Mouse (Mus musculus): ENCODE measurements around the gene Kcnk15. TPM values are rescaled to one million over a fixed set of nuclear protein-coding genes. Genes with fewer than 3 reads are reported as not detected.

Gene Kcnk15
- total RNA-seq, 2 experiments from 2014 or later: not detected

DNA sequence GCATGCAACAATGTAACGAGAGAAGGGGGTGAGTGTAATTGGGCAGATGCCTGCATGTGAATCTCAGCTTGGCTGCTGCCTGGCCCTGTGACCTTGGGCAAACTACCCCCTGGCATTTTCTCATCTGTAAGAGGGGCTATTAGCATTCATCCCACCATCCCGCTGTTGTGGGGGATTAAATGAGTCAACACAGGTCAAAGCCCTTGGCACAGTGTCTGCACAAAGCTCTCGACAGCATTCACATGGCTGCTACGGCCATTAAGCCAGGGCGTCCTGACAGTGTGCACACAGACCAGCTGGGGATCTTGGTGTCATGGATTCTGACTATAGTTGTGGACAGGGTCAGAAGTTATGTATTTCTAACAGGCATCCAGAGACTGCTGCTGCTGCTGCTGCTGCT lies 21.4 kb downstream of the Kcnk15 start:
- DNase-seq (ENCODE audit: low spot score in 2 of 2): no peak

DNA sequence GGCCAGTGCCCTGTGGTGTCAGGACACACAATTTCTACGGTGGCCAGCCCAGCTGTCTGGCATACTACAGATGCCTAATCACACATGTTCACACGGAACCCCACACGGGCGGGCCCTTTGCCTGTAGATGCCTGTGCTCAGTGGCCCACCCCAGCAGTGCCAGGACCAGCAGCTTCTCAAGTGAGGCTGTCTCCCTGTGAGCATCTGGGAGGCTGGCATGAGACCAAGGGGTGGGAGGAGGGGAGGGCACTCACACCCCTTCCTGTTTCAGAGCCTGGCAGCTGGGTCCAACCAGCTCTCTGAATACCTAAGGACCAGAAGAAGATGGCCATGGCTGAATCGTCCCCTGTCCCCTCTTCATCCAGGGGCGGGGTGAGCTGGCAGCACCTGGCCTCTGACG lies 22.0 kb downstream of the Kcnk15 start:
- DNase-seq (ENCODE audit: low spot score in 2 of 2): no peak

DNA sequence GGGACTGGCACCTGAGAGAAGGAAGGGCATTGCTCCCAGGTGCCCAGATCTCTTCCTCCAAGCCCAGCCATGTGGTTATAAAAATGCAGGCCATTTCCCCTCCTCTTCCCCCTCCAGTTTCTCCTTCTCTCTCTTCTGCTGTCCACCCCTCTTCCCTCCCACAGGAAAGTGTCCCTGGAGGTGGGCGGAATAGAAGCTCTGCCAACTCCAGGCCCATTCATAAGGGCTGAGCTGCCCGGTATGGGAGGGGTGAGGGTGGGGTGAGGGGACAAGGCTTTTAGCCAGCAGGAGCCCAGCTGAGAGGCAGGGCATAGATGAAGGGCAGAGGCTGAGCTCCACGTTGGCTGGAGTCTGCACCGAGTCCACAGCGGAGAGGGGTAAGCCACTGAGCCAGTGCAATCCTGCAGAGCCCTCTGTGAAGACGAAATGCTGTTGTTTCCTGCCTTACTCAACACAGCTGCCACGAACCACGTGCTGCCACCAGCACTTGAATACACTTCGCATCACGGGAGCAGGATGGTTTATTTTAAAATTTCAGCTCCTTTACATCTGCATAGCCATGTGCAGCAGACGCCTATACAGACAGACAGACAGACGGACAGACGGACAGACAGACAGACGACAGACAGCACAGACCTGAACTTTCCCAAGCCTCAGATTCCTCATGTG lies 23.5 kb downstream of the Kcnk15 start:
- no peak for DNase-seq (ENCODE audit: low spot score in 2 of 2)

DNA sequence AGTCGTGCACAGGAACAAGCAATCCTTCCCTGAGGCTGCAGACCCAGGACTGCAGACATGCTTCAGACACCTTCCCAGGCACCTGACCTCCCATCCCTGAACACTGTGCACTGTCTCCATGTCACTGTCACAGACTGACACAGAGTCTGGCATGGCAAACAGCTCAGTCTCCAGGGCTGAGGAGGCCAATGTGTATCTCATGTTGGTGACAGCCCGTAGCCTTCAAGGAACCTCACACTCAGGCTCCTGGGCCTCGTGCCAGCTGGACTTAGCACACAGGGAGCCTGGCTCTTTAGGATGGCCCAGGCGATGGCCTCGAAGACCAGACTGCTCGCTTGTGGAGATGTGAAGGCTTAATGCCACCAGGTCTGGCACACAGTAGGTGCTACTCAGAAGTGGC lies 27.4 kb downstream of the Kcnk15 start:
- peak in 1 of 2 experiments; percentile 45 for DNase-seq (ENCODE audit: low spot score in 2 of 2)

DNA sequence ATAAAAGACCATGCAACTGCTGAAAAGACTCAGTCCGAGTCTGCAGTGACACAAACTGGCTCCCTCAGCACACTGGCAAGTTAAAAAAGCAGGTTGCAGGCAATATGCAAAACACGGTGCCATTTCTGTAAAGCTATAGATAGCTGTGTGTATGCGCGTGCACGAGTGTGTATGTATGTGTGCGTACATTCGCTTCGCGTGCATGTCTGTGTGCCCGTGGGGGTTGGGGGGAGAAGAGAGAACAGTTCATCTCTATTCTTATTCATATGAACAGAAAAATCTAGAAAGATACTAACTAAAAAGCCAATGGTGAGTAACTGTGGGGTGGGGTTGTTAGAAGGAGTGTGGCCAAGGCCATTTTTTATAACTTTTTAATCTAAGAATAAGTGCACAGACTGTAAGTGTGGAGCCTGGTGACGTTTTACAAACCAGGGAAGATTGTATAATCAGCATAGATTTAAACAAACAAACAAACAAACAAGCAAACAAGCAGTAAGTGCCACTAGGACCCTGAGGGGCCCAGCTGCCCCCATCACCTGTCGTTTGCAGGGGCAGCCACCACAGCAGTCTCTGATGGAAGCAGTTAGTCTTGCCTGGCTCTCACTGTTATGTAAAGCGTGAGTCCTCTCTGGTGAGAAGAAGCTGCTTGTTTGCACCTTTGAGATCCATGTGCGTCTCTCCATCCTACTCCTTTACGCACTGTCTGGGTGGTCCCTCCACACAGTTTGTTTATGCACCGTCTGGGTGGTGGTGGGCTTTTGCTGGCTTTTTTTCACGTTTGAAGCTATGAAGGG lies 29.6 kb downstream of the Kcnk15 start:
- no peak for DNase-seq (ENCODE audit: low spot score in 2 of 2)

DNA sequence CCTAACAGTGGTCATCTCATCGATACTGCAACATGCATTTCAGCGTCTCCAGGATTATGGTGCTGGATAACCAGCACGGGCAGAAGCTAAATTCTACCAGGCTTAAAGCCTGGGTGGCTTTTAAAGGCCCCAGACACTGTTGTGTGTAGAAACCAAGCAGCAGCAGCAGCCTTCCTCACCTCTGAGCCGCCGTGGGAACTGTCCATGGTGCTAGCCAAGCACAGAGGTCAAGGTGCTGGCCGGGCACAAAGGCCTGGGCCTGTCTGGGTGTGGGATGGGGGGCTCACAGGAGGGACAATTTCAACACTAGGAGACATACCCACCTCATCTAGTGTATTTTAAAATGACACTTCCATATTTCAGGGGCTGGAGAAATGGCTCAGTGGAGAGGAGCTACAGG lies 36.0 kb downstream of the Kcnk15 start:
- DNase-seq (ENCODE audit: low spot score in 2 of 2): no peak

DNA sequence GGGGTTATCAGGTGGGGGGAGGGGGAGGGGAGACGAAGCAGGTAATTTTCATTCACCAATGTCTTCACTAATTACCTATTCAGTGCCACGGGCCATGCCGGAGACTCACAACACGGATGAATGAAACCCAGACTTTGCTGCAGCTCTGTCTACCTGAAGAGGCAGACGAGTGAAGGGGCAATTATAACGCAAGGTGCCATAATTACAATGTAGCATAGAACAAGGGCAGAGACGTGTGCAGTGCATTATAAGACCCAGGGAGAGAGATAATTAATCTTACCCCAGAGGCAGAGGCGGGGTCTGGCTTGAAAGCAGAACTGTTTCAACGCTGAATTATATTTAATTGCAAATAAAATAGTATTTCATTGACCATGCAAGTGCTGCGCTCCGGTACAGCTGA lies 37.1 kb downstream of the Kcnk15 start:
- DNase-seq (ENCODE audit: low spot score in 2 of 2): no peak

DNA sequence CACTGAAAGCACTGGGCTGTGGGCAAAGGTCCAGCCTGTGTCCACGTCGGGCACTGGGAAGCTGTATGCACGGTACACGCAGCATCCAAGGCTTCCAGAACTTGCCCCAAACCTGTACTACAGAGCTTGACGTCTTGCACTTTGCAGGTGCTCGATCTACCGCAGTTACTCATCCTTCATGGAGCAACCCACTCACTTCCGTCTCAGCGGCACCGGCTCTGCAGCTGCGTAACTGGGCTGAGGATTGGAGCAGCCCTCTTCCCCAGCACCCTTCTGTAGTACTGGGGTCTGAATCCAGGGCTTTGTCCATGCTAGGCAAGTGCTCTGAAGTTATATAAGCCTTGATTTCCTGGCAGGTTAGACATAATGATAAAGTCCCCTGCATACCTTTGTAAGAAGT lies 37.8 kb downstream of the Kcnk15 start:
- DNase-seq (ENCODE audit: low spot score in 2 of 2): no peak

DNA sequence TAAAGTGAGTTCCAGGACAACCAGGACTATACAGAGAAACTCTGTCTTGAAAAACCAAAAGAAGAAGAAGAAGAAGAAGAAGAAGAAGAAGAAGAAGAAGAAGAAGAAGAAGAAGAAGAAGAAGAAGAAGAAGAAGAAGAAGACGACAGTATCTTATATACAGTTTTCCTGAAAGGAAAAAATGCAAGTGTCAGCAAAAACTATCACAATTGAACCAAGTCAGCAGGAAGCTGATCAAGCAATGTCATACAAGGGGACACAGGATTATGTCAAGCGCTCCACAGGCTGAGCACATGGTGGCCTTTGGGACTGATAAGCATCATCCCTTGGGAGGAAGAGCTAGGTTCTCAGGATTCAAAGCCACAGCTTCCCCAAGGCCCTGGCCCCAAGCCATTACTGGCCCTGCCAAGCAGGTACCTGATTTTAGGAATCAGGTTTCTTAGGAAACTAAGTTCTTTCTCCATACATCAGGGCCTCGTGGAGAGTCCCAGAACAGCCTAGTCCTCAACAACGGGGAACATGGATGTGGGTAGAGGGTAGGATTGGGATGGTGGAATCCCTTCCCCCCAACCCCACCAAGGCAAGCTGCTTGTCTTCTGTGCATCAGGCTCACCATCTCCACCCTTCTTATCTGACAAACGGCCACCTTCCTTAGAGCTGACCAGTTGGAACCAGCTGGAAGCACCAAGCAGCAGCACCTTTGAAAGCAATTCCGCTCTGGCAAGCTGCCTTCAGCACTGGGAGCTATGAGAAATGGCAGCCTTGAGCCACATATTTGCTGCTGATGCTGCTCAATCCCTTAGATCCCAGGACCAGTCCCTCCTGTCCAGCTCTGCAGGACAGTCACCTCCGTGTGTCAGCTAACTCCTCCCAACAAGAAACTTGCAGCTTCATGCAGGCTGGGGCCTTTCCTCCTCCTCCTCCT lies 40.3 kb downstream of the Kcnk15 start:
- no peak for DNase-seq (ENCODE audit: low spot score in 2 of 2)

DNA sequence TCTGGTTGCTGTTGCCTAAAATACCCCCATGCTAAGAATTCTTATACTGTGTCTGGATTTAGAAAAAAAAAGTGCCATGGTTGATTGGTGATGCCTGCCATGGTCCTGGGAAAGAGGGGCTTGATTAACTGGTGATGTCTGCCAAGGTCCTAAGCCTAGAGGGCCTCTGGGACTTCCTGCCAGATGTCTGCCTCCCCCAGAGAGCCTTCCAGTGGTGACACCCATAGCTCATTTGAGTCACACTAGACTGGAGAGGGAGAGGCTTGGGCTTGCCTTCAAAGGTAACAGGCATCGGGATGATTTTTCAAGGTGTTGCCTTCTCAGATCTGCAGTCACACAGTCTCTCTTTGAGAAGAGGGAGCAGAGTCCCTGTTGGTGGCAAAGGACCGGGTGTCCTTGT lies 41.7 kb downstream of the Kcnk15 start:
- no peak for DNase-seq (ENCODE audit: low spot score in 2 of 2)

DNA sequence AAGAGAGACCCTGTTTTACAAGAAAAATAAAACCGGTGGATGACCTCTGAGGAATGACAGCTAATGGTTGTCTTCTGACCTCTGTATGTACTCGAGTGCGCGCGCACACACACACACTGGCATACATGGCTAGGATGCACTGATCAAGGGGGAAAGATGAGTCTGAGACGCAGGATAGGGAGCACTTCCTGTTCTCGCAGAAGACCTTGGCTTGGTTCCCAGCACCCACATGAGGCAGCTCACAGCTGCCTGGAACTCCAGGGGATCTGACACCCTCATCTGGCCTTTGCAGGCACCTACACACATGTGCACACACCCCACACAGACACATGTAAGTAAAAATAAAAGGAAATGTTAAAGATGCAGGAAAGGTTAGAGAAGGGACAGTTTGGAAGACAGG lies 43.6 kb downstream of the Kcnk15 start:
- no peak for DNase-seq (ENCODE audit: low spot score in 2 of 2)

DNA sequence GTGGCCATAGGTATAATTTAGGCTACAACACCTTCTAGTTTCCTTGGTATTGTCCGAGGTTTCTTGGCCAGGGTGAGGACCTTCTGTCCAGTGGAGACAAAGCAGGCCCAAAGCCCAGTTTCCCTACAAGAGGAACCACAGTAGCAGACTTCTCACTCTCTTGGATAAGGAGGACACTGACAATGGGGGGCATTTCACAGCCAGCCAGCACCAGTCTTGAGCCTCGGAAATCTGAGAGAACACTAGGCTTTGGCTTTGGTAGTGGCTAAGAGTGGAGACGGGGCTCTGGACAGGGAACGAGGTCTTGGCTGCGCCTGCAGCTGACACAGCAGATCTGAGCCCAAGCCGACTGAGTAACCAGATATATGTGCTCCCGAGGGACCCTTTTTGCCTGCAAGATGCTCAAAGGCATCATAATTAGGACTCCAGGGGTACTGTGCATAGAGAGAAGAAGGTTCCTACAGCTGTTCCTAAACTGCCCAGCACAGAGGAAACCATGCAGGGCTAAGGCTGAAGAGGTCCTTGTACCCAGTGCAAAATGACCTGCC lies 44.6 kb downstream of the Kcnk15 start:
- no peak for DNase-seq (ENCODE audit: low spot score in 2 of 2)

DNA sequence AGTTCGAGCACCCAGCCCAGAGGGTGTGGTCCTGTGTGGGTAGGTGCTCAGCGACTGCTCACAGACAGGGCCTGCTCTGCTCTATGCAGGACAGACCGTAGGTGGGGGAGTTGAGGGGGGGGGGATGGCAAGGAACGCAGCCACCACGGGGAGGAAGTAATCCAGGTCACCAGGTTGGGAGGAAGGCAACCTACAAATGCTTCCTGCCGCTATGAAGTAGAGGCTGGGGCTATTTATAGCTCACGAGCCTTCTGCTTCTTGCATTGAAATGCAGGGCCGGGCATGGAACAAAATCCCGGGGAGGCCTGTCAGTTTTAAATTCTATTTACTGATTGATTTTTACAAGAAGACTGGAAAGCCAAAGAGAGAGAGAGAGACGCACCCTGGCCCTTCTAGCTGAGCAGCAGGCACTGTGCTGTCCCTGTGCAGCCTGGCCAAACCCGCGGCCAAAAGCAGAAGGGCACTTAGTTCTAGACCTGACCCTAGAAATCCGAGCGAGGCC lies 46.5 kb downstream of the Kcnk15 start:
- DNase-seq (ENCODE audit: low spot score in 2 of 2): no peak

DNA sequence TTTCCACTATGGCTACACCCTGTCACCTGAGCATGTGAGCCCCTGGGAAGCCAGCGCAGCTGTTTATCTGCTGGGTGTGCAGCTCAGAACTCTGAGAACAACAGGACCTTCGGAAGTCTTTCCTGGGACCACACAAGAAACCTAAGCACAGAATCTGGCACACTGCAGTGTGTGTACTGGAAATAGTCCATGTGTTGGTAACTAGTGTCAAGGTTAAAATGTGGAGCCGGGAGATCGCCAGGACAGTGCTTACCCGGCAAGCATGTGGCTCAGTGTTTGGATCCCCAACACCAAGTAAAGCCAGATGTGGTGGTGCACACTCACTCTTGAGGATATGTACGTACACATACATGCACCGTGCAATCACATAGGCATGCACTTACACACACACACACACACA lies 47.6 kb downstream of the Kcnk15 start:
- no peak for DNase-seq (ENCODE audit: low spot score in 2 of 2)

DNA sequence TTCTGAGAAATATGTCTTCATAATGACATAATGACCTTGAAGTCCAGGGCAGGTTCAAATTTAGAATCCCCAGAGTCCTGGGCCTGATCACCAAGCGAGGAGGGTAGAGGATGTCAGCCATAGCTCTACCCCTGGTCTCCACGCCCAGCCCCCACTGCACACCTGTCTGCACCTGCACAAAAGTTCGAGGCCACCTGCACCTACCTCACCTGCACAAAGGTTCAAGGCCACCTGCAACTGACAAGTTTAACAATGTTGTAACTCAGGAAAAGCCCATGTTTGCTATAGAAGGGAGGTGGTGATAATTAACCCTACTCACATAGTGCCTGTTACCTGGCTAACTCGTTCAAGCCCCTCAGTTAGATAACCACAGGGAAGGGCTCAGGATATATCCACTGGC lies 49.0 kb downstream of the Kcnk15 start:
- DNase-seq (ENCODE audit: low spot score in 2 of 2): no peak

DNA sequence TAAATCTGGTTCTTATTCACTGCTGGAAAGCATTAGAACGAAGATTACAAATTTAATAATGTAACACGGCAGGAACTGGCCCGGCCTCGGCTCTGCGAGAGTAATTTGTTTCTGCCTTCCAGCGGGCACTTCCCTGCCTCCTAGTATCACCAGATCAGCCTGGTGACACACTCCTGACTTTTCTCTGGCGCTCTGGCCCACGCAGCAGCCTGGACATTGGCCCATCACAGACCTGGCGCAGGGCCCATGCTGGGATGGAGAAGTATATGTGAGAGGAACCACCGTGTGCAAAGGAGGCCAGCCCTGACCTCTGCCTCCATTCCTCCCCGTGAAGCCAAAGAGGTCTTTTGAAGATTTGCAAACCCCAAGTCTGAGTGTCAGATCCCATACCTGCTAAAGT lies 50.0 kb downstream of the Kcnk15 start:
- DNase-seq (ENCODE audit: low spot score in 2 of 2): peak; percentile 25 to 40

DNA sequence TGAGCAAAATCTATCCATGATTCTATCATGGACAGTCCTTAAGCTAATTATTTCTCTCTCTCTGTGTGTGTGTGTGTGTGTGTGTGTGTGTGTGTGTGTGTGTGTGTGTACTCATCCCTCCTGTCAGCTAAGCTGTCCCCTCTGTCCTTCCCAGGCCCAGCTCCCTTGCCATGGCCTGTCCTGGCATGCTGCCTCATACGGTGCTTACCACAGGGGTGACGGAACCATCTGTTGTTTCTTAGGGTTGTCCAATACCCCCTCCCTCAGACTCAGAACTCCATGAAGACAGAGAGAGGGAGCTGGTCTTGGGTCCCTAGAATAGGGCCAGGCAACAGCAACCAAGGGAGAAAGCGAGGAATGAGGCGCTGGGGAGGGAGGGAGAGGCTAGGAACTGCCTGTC lies 50.9 kb downstream of the Kcnk15 start:
- DNase-seq (ENCODE audit: low spot score in 2 of 2): no peak

DNA sequence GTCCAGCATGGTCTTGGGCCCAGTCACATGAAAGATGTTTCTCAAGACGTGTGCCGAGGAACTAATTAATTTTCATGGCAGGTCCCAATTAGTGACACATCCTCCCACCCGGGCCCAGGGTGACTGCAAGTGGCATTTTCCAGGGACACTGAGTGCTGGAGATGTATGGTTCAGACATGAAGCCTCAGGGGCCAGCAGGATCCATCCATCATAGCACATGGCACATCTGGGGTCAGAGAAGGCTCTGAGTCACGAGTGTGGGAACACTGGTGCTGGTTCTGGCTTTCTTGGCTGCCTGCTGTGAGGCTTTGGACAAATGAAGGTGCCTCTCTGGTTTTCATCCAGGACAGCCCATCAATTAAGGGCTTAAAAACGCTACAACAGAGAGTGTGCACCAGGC lies 53.7 kb downstream of the Kcnk15 start:
- DNase-seq (ENCODE audit: low spot score in 2 of 2): no peak
